Mouse (Mus musculus) ES-Bruce4 (cell line): Measurements from ENCODE around the gene Carmil2. TPM values are rescaled to one million over a fixed set of nuclear protein-coding genes. Genes with fewer than 3 reads are reported as not detected.

ENCODE experiments used
- H3K27ac ChIP-seq: 2 replicates; pipeline ENCODE4 v1.5.1; 2012; ENCODE audit warnings: low read length, inconsistent platforms; ENCODE audit not compliant: insufficient read depth
- H3K27me3 ChIP-seq: 2 replicates; pipeline ENCODE4 v1.6.1; 2012; ENCODE audit warnings: mild to moderate bottlenecking, low read length, inconsistent platforms; ENCODE audit not compliant: control insufficient read depth, poor library complexity, insufficient read depth, severe bottlenecking
- H3K36me3 ChIP-seq: 2 replicates; pipeline ENCODE4 v1.6.1; 2012; ENCODE audit warnings: inconsistent platforms, mild to moderate bottlenecking, low read length, moderate library complexity; ENCODE audit not compliant: control insufficient read depth, poor library complexity, insufficient read depth, severe bottlenecking
- H3K4me1 ChIP-seq: one replicate; pipeline ENCODE4 v1.8.1; 2011; ENCODE audit warnings: low read length; ENCODE audit not compliant: control insufficient read depth, insufficient read depth
- H3K4me3 ChIP-seq: 2 replicates; pipeline ENCODE4 v1.5.1; 2011; ENCODE audit warnings: low read depth, mild to moderate bottlenecking, low read length
- H3K9ac ChIP-seq: 2 replicates; pipeline ENCODE4 v1.6.1; 2012; ENCODE audit warnings: low read depth, mild to moderate bottlenecking, inconsistent platforms; ENCODE audit not compliant: poor library complexity, severe bottlenecking
- H3K9me3 ChIP-seq: replicated peaks from 2 replicates; pipeline ENCODE4 v1.6.1; 2012; ENCODE audit warnings: mild to moderate bottlenecking, low read length, inconsistent platforms; ENCODE audit not compliant: control insufficient read depth, poor library complexity, insufficient read depth, severe bottlenecking
- CTCF ChIP-seq: IDR thresholded peaks from one replicate; pipeline ENCODE4 v1.8.1; 2011; ENCODE audit warnings: low read depth, low read length
- EP300 ChIP-seq: IDR thresholded peaks from 2 replicates; pipeline ENCODE4 v1.6.1; 2011; ENCODE audit warnings: low read depth, low read length; ENCODE audit not compliant: insufficient read depth
- POLR2A ChIP-seq: IDR thresholded peaks from one replicate; pipeline ENCODE4 v1.8.1; 2011; ENCODE audit warnings: low read length; ENCODE audit not compliant: insufficient read depth
- polyA plus RNA-seq: library from polyadenylated mRNA; stranded (reverse); fragments of >200 nt; gene quantifications from 2 replicates; pipeline ENCODE4 v1.2.4, GENCODE M21; 2011; ENCODE audit warnings: low read depth; ENCODE audit not compliant: missing spikeins, insufficient read depth, insufficient read length

Gene Carmil2
- polyA plus RNA-seq, 1 experiment = 4.7 TPM

DNA sequence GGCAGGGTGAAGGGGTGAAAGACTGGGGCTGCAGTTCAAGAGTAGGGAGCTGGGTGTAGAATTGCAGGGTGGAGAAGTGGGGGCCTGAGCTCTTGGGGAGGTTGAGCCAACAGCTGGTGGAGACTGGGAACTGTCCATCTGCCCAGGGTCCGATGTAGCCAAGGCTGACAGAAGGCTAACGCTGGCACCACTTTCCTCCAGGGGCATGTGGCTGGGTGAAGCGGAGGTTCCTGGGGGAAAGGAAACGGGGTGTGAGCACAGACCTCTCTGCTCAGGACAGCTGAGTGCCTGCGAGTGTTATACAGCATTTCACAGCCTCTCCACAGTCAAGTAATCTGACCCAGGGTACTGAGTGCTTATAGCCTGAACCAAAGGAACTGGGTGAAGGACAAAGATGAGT, 12.7 kb downstream of the Carmil2 start:
- Histone ChIP-seq H3K4me3 (no peak overlapping the region), H3K27ac (no peak overlapping the region), H3K4me1 (no peaks in the 10 kb centered on the region), H3K27me3 (no peaks in the 10 kb centered on the region), H3K36me3 (peaks cover 16% of the 10 kb centered on the region), H3K9ac (no peak overlapping the region), H3K9me3 (no peaks in the 10 kb centered on the region)
- TF ChIP-seq POLR2A (no peak), CTCF (no peak), EP300 (no peak)

DNA sequence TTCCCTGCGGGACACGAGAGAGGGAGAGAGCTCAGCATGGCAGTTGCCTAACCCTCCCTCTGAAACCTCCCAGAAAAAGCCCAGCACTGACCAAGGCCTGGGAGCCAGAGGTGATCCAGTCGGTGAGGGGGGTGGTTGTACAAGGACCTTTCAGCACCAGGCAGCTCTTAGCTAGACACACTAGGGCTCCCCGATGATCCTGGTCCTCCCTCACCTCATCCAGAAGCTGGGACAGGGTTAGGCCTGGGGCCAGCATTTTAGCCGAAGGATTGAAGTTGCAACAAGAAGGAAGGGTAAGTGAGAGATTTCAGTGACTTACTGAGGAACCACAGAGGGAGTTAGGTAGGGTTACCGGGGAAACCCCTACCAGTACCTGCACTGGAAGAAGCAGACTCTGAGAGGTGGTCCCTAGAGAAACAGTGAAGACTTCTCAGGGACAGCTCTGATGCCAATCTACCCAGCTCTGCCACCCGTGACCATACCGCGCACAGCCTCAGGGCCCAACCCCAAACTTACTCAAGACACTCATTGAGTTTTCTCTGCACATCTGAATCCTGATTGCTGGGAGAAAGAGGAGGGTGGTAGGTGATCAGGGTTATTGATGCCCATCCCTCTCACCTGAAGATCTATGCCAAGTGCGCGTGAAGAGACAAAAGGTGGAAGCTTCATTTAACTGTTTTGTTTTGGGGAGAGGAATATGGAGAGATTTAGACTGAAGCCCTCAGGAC, 13.6 kb downstream of the Carmil2 start:
- H3K4me1 ChIP-seq = no peaks in the 10 kb centered on the region
- no peaks in the 10 kb centered on the region for H3K9me3 ChIP-seq
- H3K36me3 ChIP-seq = peaks cover 17% of the 10 kb centered on the region
- H3K4me3 ChIP-seq = no peak overlapping the region
- no peaks in the 10 kb centered on the region for H3K27me3 ChIP-seq
- peak overlapping the region; percentile 64; the same call in 1 of the 2 replicates for H3K9ac ChIP-seq
- TF ChIP-seq POLR2A (no peak), CTCF (no peak), EP300 (no peak)
- H3K27ac ChIP-seq = no peak overlapping the region

DNA sequence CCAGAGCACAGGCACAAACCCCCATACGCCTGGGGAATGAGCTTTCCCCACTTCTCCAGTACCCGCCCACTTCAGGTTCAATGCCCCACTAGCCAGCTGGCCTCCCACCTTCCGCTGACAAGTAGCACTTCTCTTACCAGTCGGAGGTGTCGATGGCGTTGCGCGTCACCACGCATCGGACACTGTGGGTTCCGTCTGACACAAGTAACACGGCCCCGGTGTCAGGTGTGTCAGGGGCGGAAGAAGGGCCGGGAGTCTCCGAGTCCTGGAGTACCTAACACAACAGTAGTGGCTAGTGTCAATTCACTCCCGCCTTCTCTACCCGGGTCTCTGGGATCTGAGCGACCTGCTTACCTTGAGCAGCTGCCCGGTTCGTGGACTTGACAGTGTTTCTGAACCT, 14.5 kb downstream of the Carmil2 start:
- TF ChIP-seq EP300 (no peak), CTCF (no peak), POLR2A (no peak)
- H3K9me3 ChIP-seq = no peaks in the 10 kb centered on the region
- peaks cover 17% of the 10 kb centered on the region for H3K36me3 ChIP-seq
- H3K4me3 ChIP-seq = peak overlapping the region; percentile 76
- no peak overlapping the region for H3K27ac ChIP-seq
- no peaks in the 10 kb centered on the region for H3K27me3 ChIP-seq
- no peaks in the 10 kb centered on the region for H3K4me1 ChIP-seq
- H3K9ac ChIP-seq = peak overlapping the region; percentile 64

DNA sequence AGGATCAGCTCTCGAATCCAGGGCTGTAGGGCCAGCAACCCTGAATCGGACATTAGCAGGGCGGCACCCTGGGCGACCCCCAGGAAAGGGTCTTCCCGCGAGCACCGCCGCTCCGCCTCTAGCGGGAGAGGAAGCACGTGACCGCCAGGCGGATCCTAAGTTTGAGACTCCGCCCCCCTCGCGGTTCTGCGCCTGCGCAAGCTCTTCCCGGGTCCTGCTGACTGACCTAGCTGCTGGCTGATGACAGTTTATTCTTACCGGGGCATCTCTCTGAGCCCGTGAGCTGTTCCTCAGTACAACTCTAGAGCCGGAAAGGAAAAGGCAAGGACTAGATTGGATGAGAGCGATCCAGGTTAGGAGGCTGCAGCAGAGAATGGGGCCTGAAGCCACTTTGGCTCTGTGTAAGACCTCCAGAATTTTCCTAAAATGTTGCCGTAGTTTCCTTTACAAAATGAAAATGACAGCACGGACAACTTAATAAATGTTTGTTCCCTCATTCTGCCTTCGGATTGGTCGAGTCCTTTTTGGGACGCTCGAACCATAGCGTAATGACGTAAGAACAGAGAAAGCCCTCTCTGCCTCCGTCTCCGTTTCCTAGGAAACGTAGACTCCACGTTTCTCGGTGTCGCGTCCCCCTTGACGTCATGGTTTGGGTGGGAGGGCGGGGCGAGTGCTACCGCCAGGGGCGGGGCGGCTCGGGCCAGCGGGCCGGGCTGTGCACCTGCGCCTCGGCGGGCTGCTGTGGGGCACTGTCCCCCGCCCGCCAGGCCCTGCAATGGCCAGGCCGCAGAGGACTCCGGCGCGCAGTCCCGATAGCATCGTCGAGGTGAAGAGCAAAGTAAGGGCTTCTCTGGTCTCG, 15.1 kb downstream of the Carmil2 start, which contains the start of the genes Acd and Pard6a:
TSS of gene Acd (minus strand) at position 137 of the 859 bp plus-strand sequence.
TSS of gene Pard6a (plus strand) at position 183 of the 859 bp plus-strand sequence.
- H3K4me1 ChIP-seq = no peaks in the 10 kb centered on the region
- no peak for TF ChIP-seq POLR2A
- peak within 1 kb of the TSS; percentile 76 for H3K4me3 ChIP-seq
- peaks cover 17% of the 10 kb centered on the region for H3K36me3 ChIP-seq
- peak within 1 kb of the TSS; percentile 64 for H3K9ac ChIP-seq
- H3K27me3 ChIP-seq = no peaks in the 10 kb centered on the region
- H3K9me3 ChIP-seq = no peaks in the 10 kb centered on the region
- peak within 1 kb of the TSS; percentile 82 for H3K27ac ChIP-seq

DNA sequence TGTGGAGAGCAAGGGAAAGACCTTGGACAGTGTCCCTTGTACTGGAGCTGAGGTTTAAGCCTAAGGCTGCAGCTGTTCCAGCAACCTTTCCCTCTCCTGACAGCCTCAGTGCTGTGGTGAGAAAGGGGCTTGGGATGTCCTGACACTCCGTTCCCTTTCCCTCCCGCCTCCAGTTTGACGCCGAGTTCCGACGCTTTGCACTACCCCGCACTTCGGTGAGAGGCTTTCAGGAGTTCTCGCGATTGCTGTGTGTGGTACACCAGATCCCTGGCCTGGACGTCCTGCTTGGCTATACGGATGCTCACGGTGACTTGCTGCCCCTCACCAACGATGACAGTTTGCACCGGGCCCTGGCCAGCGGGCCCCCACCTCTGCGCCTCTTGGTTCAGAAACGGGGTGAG, 15.9 kb downstream of the Carmil2 start:
- peaks cover 17% of the 10 kb centered on the region for H3K36me3 ChIP-seq
- no peak overlapping the region for H3K27ac ChIP-seq
- H3K9me3 ChIP-seq = no peaks in the 10 kb centered on the region
- no peak for TF ChIP-seq POLR2A
- TF ChIP-seq EP300 = no peak
- TF ChIP-seq CTCF = no peak
- peak overlapping the region; percentile 65 for H3K4me3 ChIP-seq
- H3K4me1 ChIP-seq = no peaks in the 10 kb centered on the region
- H3K27me3 ChIP-seq = no peaks in the 10 kb centered on the region
- peak overlapping the region; percentile 64 for H3K9ac ChIP-seq
